Mouse (Mus musculus): ENCODE measurements around the gene Col11a2. TPM values are rescaled to one million over a fixed set of nuclear protein-coding genes. Genes with fewer than 3 reads are reported as not detected.

Gene Col11a2
- polyA plus RNA-seq, 2 experiments: 0.06 to 0.55 TPM

- H3K9me3 ChIP-seq (ENCODE audit: control insufficient read depth, low read length): no peaks in the 10 kb centered on the region; the same call in 1 of the 2 replicates
Observed at GRCm38 (mm10) chr17:34010156-34010555, 29.1 kb upstream of the Col11a2 start.

GRCm38 (mm10) chr17:34013436-34013835, 25.8 kb upstream of the Col11a2 start:
- ATAC-seq (ENCODE audit: insufficient read depth) (no peak), DNase-seq (ENCODE audit: low read depth in 3 of 3, low spot score in 3 of 3) (no peak)
- Histone ChIP-seq H3K9me3 (ENCODE audit: control insufficient read depth, low read length) (no peaks in the 10 kb centered on the region; the same call in 1 of the 2 replicates), H3K9ac (replicated peaks) (no peak overlapping the region), H3K4me3 (ENCODE audit: insufficient read depth in 1 of 2, low read depth in 2 of 2, low read length in 2 of 2) (no peak overlapping the region), H3K27ac (no peak overlapping the region), H3K4me1 (replicated peaks; ENCODE audit: control insufficient read depth in 2 of 2, insufficient read depth in 2 of 2, low read length in 1 of 2) (no peaks in the 10 kb centered on the region), H3K27me3 (ENCODE audit: control insufficient read depth, insufficient read depth, low read length) (no peaks in the 10 kb centered on the region), H3K36me3 (replicated peaks; ENCODE audit: control insufficient read depth, insufficient read depth, low read depth) (no peaks in the 10 kb centered on the region), H3K4me2 (ENCODE audit: low read depth) (no peak overlapping the region)
- no peak for TF ChIP-seq EP300 (IDR thresholded peaks at IDR 0.05; ENCODE audit: low read depth)
- no peak for TF ChIP-seq CTCF (IDR thresholded peaks at IDR 0.05; ENCODE audit: low read depth)
- 78% methylated on average over 8 of the region's 8 CpGs for WGBS (ENCODE audit: insufficient replicate concordance)

More at GRCm38 (mm10) chr17:34010156-34010555, 29.1 kb upstream of the Col11a2 start:
- no peak overlapping the region for H3K4me3 ChIP-seq (ENCODE audit: insufficient read depth in 1 of 2, low read depth in 2 of 2, low read length in 2 of 2)
- no peak for DNase-seq (ENCODE audit: low read depth in 3 of 3, low spot score in 3 of 3)
- TF ChIP-seq CTCF (IDR thresholded peaks at IDR 0.05; ENCODE audit: low read depth) (no peak), EP300 (IDR thresholded peaks at IDR 0.05; ENCODE audit: low read depth) (no peak)
- no peak overlapping the region for H3K9ac ChIP-seq (replicated peaks)
- WGBS (ENCODE audit: insufficient replicate concordance): 48% methylated on average over 5 of the region's 5 CpGs
- no peak overlapping the region for H3K27ac ChIP-seq
- no peak for ATAC-seq (ENCODE audit: insufficient read depth)
- H3K4me2 ChIP-seq (ENCODE audit: low read depth): no peak overlapping the region
- no peaks in the 10 kb centered on the region for H3K36me3 ChIP-seq (replicated peaks; ENCODE audit: control insufficient read depth, insufficient read depth, low read depth)
- no peaks in the 10 kb centered on the region for H3K27me3 ChIP-seq (ENCODE audit: control insufficient read depth, insufficient read depth, low read length)
- H3K4me1 ChIP-seq (replicated peaks; ENCODE audit: control insufficient read depth in 2 of 2, insufficient read depth in 2 of 2, low read length in 1 of 2): no peaks in the 10 kb centered on the region

GRCm38 (mm10) chr17:34021539-34022413, 17.5 kb upstream of the Col11a2 start:
- H3K9ac ChIP-seq (replicated peaks): no peak overlapping the region
- H3K36me3 ChIP-seq (replicated peaks; ENCODE audit: control insufficient read depth, insufficient read depth, low read depth): no peaks in the 10 kb centered on the region
- TF ChIP-seq EP300 (IDR thresholded peaks at IDR 0.05; ENCODE audit: low read depth) (no peak), CTCF (IDR thresholded peaks at IDR 0.05; ENCODE audit: low read depth) (no peak)
- H3K4me2 ChIP-seq (ENCODE audit: low read depth): no peak overlapping the region
- WGBS (ENCODE audit: insufficient replicate concordance): 82% methylated on average over 22 of the region's 23 CpGs
- no peak for ATAC-seq (ENCODE audit: insufficient read depth)
- H3K27me3 ChIP-seq (ENCODE audit: control insufficient read depth, insufficient read depth, low read length): no peaks in the 10 kb centered on the region
- no peaks in the 10 kb centered on the region; the same call in 1 of the 2 replicates for H3K9me3 ChIP-seq (ENCODE audit: control insufficient read depth, low read length)
- peaks cover under 1 to 5% of the 10 kb centered on the region in 2 experiments; a peak in 2 of 4 replicates for H3K4me1 ChIP-seq (replicated peaks; ENCODE audit: control insufficient read depth in 2 of 2, insufficient read depth in 2 of 2, low read length in 1 of 2)
- H3K27ac ChIP-seq: no peak overlapping the region
- H3K4me3 ChIP-seq (ENCODE audit: insufficient read depth in 1 of 2, low read depth in 2 of 2, low read length in 2 of 2): no peak overlapping the region
- no peak for DNase-seq (ENCODE audit: low read depth in 3 of 3, low spot score in 3 of 3)

- H3K27me3 ChIP-seq (ENCODE audit: control insufficient read depth, insufficient read depth, low read length): no peaks in the 10 kb centered on the region
- ATAC-seq (ENCODE audit: insufficient read depth) (no peak), DNase-seq (ENCODE audit: low read depth in 3 of 3, low spot score in 3 of 3) (no peak)
- no peak overlapping the region for H3K27ac ChIP-seq
- no peaks in the 10 kb centered on the region for H3K36me3 ChIP-seq (replicated peaks; ENCODE audit: control insufficient read depth, insufficient read depth, low read depth)
- TF ChIP-seq CTCF (IDR thresholded peaks at IDR 0.05; ENCODE audit: low read depth) (no peak), EP300 (IDR thresholded peaks at IDR 0.05; ENCODE audit: low read depth) (no peak)
- H3K9me3 ChIP-seq (ENCODE audit: control insufficient read depth, low read length): no peaks in the 10 kb centered on the region; the same call in 1 of the 2 replicates
- 79% methylated on average over 14 of the region's 14 CpGs for WGBS (ENCODE audit: insufficient replicate concordance)
- H3K4me3 ChIP-seq (ENCODE audit: insufficient read depth in 1 of 2, low read depth in 2 of 2, low read length in 2 of 2): no peak overlapping the region
- no peak overlapping the region for H3K4me2 ChIP-seq (ENCODE audit: low read depth)
- H3K4me1 ChIP-seq (replicated peaks; ENCODE audit: control insufficient read depth in 2 of 2, insufficient read depth in 2 of 2, low read length in 1 of 2): peaks cover 4 to 10% of the 10 kb centered on the region in 2 experiments
- H3K9ac ChIP-seq (replicated peaks): no peak overlapping the region
Observed at GRCm38 (mm10) chr17:34022414-34022783, 16.8 kb upstream of the Col11a2 start.

- WGBS (ENCODE audit: insufficient replicate concordance): 91% methylated on average over 20 of the region's 20 CpGs
- DNase-seq (ENCODE audit: low read depth in 3 of 3, low spot score in 3 of 3): no peak
Observed at GRCm38 (mm10) chr17:34022987-34023386, 16.2 kb upstream of the Col11a2 start.

More at GRCm38 (mm10) chr17:34022987-34023386, 16.2 kb upstream of the Col11a2 start:
- H3K9me3 ChIP-seq (ENCODE audit: control insufficient read depth, low read length): no peaks in the 10 kb centered on the region; the same call in 1 of the 2 replicates
- H3K4me2 ChIP-seq (ENCODE audit: low read depth): no peak overlapping the region
- H3K36me3 ChIP-seq (replicated peaks; ENCODE audit: control insufficient read depth, insufficient read depth, low read depth): no peaks in the 10 kb centered on the region
- no peak for ATAC-seq (ENCODE audit: insufficient read depth)
- H3K4me3 ChIP-seq (ENCODE audit: insufficient read depth in 1 of 2, low read depth in 2 of 2, low read length in 2 of 2): no peak overlapping the region
- no peak for TF ChIP-seq CTCF (IDR thresholded peaks at IDR 0.05; ENCODE audit: low read depth)
- TF ChIP-seq EP300 (IDR thresholded peaks at IDR 0.05; ENCODE audit: low read depth): no peak
- H3K27me3 ChIP-seq (ENCODE audit: control insufficient read depth, insufficient read depth, low read length): no peaks in the 10 kb centered on the region
- H3K4me1 ChIP-seq (replicated peaks; ENCODE audit: control insufficient read depth in 2 of 2, insufficient read depth in 2 of 2, low read length in 1 of 2): peaks cover 4 to 10% of the 10 kb centered on the region in 2 experiments
- H3K27ac ChIP-seq: no peak overlapping the region
- H3K9ac ChIP-seq (replicated peaks): no peak overlapping the region

Data from liver, embryonic 14.5 days (tissue).